Mouse (Mus musculus): ENCODE data around the gene Ak5.

DNA sequence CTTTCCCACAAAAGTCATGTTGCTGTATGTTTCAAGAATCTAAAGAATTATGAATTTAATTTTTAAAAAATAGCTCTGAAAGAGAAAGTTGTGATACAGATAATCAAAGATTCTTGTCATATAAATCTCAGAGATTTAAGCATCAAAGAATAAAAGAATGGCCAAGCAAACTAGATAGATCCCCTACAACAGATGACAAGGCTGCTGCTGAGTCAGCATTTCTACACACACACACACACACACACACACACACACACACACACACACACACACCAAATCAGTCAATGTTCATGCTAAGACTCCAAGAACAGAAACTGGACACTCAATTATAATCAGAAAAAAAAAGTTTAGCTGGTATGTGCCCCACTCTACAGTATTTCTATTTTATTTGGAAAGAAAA lies 85.1 kb downstream of the Ak5 start:
- no peak for TF ChIP-seq CTCF (IDR thresholded peaks at IDR 0.05; ENCODE audit: low read depth)
- TF ChIP-seq EP300 (optimal IDR thresholded peaks at IDR 0.05) = no peak

All from stomach, postnatal 0 days (tissue).